Mouse (Mus musculus): ENCODE measurements around the gene ccdc198.

- TF ChIP-seq CTCF (IDR thresholded peaks at IDR 0.05; ENCODE audit: low read depth) (no peak), EP300 (optimal IDR thresholded peaks at IDR 0.05) (no peak)
Observed at GRCm38 (mm10) chr14:49277642-49278041, 32.4 kb upstream of the ccdc198 start.

All from stomach, postnatal 0 days (tissue).